Mouse (Mus musculus) megakaryocyte, embryonic 14.5 days (primary cell): ENCODE measurements around the gene Ankzf1.

Experiments used
- FLI1 ChIP-seq: IDR thresholded peaks from 2 replicates; pipeline ENCODE4 v1.6.1; 2012; ENCODE audit warnings: low read length, inconsistent platforms, mixed read lengths
- GATA1 ChIP-seq: IDR thresholded peaks from 3 replicates; pipeline ENCODE4 v1.6.1; 2012; ENCODE audit warnings: mixed read lengths, low read length, inconsistent platforms, borderline replicate concordance

GRCm38 (mm10) chr1:75182160-75182559, 9.8 kb upstream of the Ankzf1 start:
- TF ChIP-seq GATA1 (no peak), FLI1 (no peak)
